In the genomic region with DNA sequence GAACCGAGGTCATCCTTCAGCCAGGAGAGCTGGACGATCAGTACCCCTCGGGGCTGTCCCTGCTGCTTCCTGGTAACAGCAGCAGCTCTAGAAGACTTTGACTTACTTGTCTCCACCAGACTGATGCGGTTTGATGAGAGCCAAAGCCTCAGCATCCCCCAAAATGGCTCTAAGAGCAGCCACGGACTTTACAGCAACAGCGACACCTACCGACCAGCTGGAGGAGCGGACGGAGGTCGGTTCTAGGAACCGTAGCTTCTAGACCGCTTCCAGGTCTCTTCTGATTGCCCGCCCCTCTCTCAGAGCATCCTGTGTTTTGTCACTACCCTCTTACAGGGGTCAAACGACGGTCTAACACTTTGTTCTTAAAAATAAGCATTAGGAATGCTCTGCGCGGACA, we compare ENCODE assay signal across 8 mouse cellular contexts. TPM values are rescaled to one million over a fixed set of nuclear protein-coding genes. Genes with fewer than 3 reads are reported as not detected.
DNase-seq lines count a peak whose midpoint lies in the region; ATAC-seq and TF ChIP-seq lines count a peak whose summit lies in the region.

No protein-coding gene starts in this region.

- no peak overlapping the region for H3K9ac ChIP-seq in liver, embryonic 16.5 days (ENCODE audit: low read depth, low read length)
- no peak overlapping the region for H3K9ac ChIP-seq in neural tube, embryonic 14.5 days (replicated peaks; ENCODE audit: low read depth, low read length)

- 4% methylated on average over 17 of the region's 17 CpGs for WGBS in kidney, adult 2 months
- WGBS in liver, embryonic 16.5 days (ENCODE audit: insufficient replicate concordance): 6% methylated on average over 17 of the region's 17 CpGs
- 7% methylated on average over 17 of the region's 17 CpGs for WGBS in neural tube, embryonic 14.5 days

- H3K36me3 ChIP-seq in kidney, adult 2 months (ENCODE audit: control insufficient read depth, insufficient read depth, low read length): no peaks in the 10 kb centered on the region
- H3K36me3 ChIP-seq in liver, embryonic 16.5 days (ENCODE audit: control insufficient read depth, insufficient read depth): no peaks in the 10 kb centered on the region
- no peaks in the 10 kb centered on the region for H3K36me3 ChIP-seq in neural tube, embryonic 14.5 days (ENCODE audit: control insufficient read depth, insufficient read depth, low read length)

- no peaks in the 10 kb centered on the region for H3K27me3 ChIP-seq in kidney, adult 2 months (replicated peaks; ENCODE audit: control insufficient read depth, insufficient read depth, low read length)
- no peaks in the 10 kb centered on the region for H3K27me3 ChIP-seq in liver, embryonic 16.5 days (ENCODE audit: control insufficient read depth, insufficient read depth, low read depth, low read length)
- H3K27me3 ChIP-seq in neural tube, embryonic 14.5 days (ENCODE audit: control insufficient read depth, insufficient read depth, low read length): no peaks in the 10 kb centered on the region

- H3K9me3 ChIP-seq in liver, embryonic 16.5 days (replicated peaks; ENCODE audit: control insufficient read depth, low read length): no peaks in the 10 kb centered on the region
- H3K9me3 ChIP-seq in neural tube, embryonic 14.5 days (ENCODE audit: control insufficient read depth, low read length): no peaks in the 10 kb centered on the region

- peak overlapping the region; percentile 46 for H3K4me2 ChIP-seq in liver, embryonic 16.5 days (ENCODE audit: low read depth, low read length)
- no peak overlapping the region for H3K4me2 ChIP-seq in neural tube, embryonic 14.5 days (ENCODE audit: low read depth, low read length)

- peaks cover 8% of the 10 kb centered on the region; the same call in 1 of the 2 replicates for H3K4me1 ChIP-seq in kidney, adult 2 months (ENCODE audit: control insufficient read depth, insufficient read depth, low read length)
- peaks cover 18% of the 10 kb centered on the region for H3K4me1 ChIP-seq in liver, embryonic 16.5 days (ENCODE audit: control insufficient read depth, low read depth, low read length)
- no peaks in the 10 kb centered on the region for H3K4me1 ChIP-seq in neural tube, embryonic 14.5 days (ENCODE audit: control insufficient read depth, insufficient read depth, low read length)

- ATAC-seq in liver, embryonic 16.5 days (ENCODE audit: low read depth): peak; percentile 47
- peak; percentile 63; the same call in 1 of the 2 replicates for ATAC-seq in neural tube, embryonic 14.5 days (ENCODE audit: low read depth)

- no peak for TF ChIP-seq POLR2A in kidney, adult 2 months (IDR thresholded peaks at IDR 0.05; ENCODE audit: low read depth, low read length)

- H3K4me3 ChIP-seq in kidney, adult 2 months (ENCODE audit: insufficient read depth, low read depth, low read length): no peak overlapping the region
- H3K4me3 ChIP-seq in liver, embryonic 16.5 days (ENCODE audit: low read depth, low read length): peak overlapping the region; percentile 21; the same call in 1 of the 2 replicates
- no peak overlapping the region for H3K4me3 ChIP-seq in neural tube, embryonic 14.5 days (ENCODE audit: low read depth, low read length)

- peak overlapping the region; percentile 54; the same call in 1 of the 2 replicates for H3K27ac ChIP-seq in kidney, adult 2 months (ENCODE audit: insufficient read depth, low read depth, low read length)
- no peak overlapping the region for H3K27ac ChIP-seq in liver, embryonic 16.5 days (ENCODE audit: low read length)
- H3K27ac ChIP-seq in neural tube, embryonic 14.5 days (ENCODE audit: low read depth, low read length): no peak overlapping the region

- DNase-seq in B cell, adult 2 months: peak; percentile 83
- peak; percentile 78 for DNase-seq in adipocyte (ENCODE audit: low spot score)
- peak; percentile 94 for DNase-seq in embryo, embryonic 10.5 days (ENCODE audit: low spot score)
- DNase-seq in heart, adult 18-20 months: peak; percentile 59 to 85
- peak; percentile 72 for DNase-seq in kidney, adult 2 months
- DNase-seq in thymus, adult 18-20 months: peak; percentile 49 to 51

- peak; percentile 95 for TF ChIP-seq CTCF in kidney, adult 2 months (conservative IDR thresholded peaks at IDR 0.05; ENCODE audit: insufficient read depth, insufficient read length, low read depth, low read length)

RNA-seq across cellular contexts. Expression of gene Letmd1, which starts 11.5 kb away (rescaled TPM):
- 10 to 100 TPM; 10.2 to 23.2 TPM for total RNA-seq in heart, adult 18-20 months (2021)
- polyA plus RNA-seq in kidney, adult 2 months (2012; rRNA removed): 79.0 and 79.8 TPM in 2 replicates
- 12.8 and 15.3 TPM in 2 replicates for polyA plus RNA-seq in liver, embryonic 16.5 days (2015; fragmentation: Nextera tagmentation; extraction: Ambion mirVana)
- polyA plus RNA-seq in neural tube, embryonic 14.5 days (2014; fragmentation: Nextera tagmentation; extraction: Ambion mirVana): 56.7 and 62.5 TPM in 2 replicates

RNA-seq across cellular contexts. Expression of gene Slc11a2, which starts 32.5 kb away (rescaled TPM):
- total RNA-seq in heart, adult 18-20 months (2021): 10 to 100 TPM; 37.8 to 44.5 TPM
- polyA plus RNA-seq in kidney, adult 2 months (2012; rRNA removed): 97.1 and 109 TPM in 2 replicates
- 37.1 and 40.0 TPM in 2 replicates for polyA plus RNA-seq in liver, embryonic 16.5 days (2015; fragmentation: Nextera tagmentation; extraction: Ambion mirVana)
- polyA plus RNA-seq in neural tube, embryonic 14.5 days (2014; fragmentation: Nextera tagmentation; extraction: Ambion mirVana): 20.5 and 21.4 TPM in 2 replicates

RNA-seq across cellular contexts. Expression of gene Gm5475, which starts 35.4 kb away (rescaled TPM):
- total RNA-seq in heart, adult 18-20 months (2021): not detected
- polyA plus RNA-seq in kidney, adult 2 months (2012; rRNA removed): 1.2 TPM in 2 replicates
- 0.04 TPM in 1 of 2 replicates, not detected in the other for polyA plus RNA-seq in liver, embryonic 16.5 days (2015; fragmentation: Nextera tagmentation; extraction: Ambion mirVana)
- polyA plus RNA-seq in neural tube, embryonic 14.5 days (2014; fragmentation: Nextera tagmentation; extraction: Ambion mirVana): not detected in 2 replicates

RNA-seq across cellular contexts. Expression of gene Csrnp2, which starts 37.9 kb away (rescaled TPM):
- 1 to 10 TPM; 1.9 to 2.6 TPM for total RNA-seq in heart, adult 18-20 months (2021)
- 2.6 and 2.7 TPM in 2 replicates for polyA plus RNA-seq in kidney, adult 2 months (2012; rRNA removed)
- 0.84 and 0.98 TPM in 2 replicates for polyA plus RNA-seq in liver, embryonic 16.5 days (2015; fragmentation: Nextera tagmentation; extraction: Ambion mirVana)
- 43.0 and 50.0 TPM in 2 replicates for polyA plus RNA-seq in neural tube, embryonic 14.5 days (2014; fragmentation: Nextera tagmentation; extraction: Ambion mirVana)
